Mouse (Mus musculus): Measurements from ENCODE around the gene Mturn. TPM values are rescaled to one million over a fixed set of nuclear protein-coding genes. Genes with fewer than 3 reads are reported as not detected.
A peak's percentile ranks its signal among the peaks of the same experiment; 100 is the strongest.

Gene Mturn
- polyA plus RNA-seq, 1 experiment from 2014 or later, result 7.0 TPM

GRCm38 (mm10) chr6:54689686-54690085, 8.3 kb downstream of the Mturn start:
- ATAC-seq (ENCODE audit: insufficient number of reproducible peaks, low FRiP score, low TSS enrichment, low read depth), result no peak
- Histone ChIP-seq H3K9me3 (ENCODE audit: control insufficient read depth, low read length) (no peaks in the 10 kb centered on the region), H3K4me2 (ENCODE audit: low read depth, severe bottlenecking) (no peak overlapping the region), H3K9ac (ENCODE audit: low read length) (no peak overlapping the region), H3K27me3 (ENCODE audit: control insufficient read depth, insufficient read depth, low read length) (no peaks in the 10 kb centered on the region), H3K4me3 (ENCODE audit: low read depth, low read length) (no peak overlapping the region), H3K27ac (replicated peaks; ENCODE audit: low read depth, low read length) (no peak overlapping the region), H3K4me1 (ENCODE audit: control insufficient read depth, insufficient read depth, low read length) (no peaks in the 10 kb centered on the region), H3K36me3 (ENCODE audit: control insufficient read depth, insufficient read depth, low read length) (no peaks in the 10 kb centered on the region)
- WGBS, result 88% methylated on average over 7 of the region's 7 CpGs
- DNase-seq (ENCODE audit: low spot score), result no peak

- no peaks in the 10 kb centered on the region for H3K27me3 ChIP-seq (ENCODE audit: control insufficient read depth, insufficient read depth, low read length)
- 81% methylated on average over 13 of the region's 13 CpGs for WGBS
- H3K4me3 ChIP-seq (ENCODE audit: low read depth, low read length), result no peak overlapping the region
- no peaks in the 10 kb centered on the region for H3K36me3 ChIP-seq (ENCODE audit: control insufficient read depth, insufficient read depth, low read length)
- H3K9me3 ChIP-seq (ENCODE audit: control insufficient read depth, low read length), result no peaks in the 10 kb centered on the region
- H3K4me1 ChIP-seq (ENCODE audit: control insufficient read depth, insufficient read depth, low read length), result no peaks in the 10 kb centered on the region
- no peak overlapping the region for H3K9ac ChIP-seq (ENCODE audit: low read length)
- DNase-seq (ENCODE audit: low spot score) (no peak), ATAC-seq (ENCODE audit: insufficient number of reproducible peaks, low FRiP score, low TSS enrichment, low read depth) (no peak)
- H3K27ac ChIP-seq (replicated peaks; ENCODE audit: low read depth, low read length), result no peak overlapping the region
- H3K4me2 ChIP-seq (ENCODE audit: low read depth, severe bottlenecking), result no peak overlapping the region
These were observed 9.4 kb downstream of the Mturn start for GRCm38 (mm10) chr6:54690838-54691237.

- no peak overlapping the region for H3K27ac ChIP-seq (replicated peaks; ENCODE audit: low read depth, low read length)
- H3K4me3 ChIP-seq (ENCODE audit: low read depth, low read length), result no peak overlapping the region
- H3K27me3 ChIP-seq (ENCODE audit: control insufficient read depth, insufficient read depth, low read length), result no peaks in the 10 kb centered on the region
- no peaks in the 10 kb centered on the region for H3K9me3 ChIP-seq (ENCODE audit: control insufficient read depth, low read length)
- no peak overlapping the region for H3K9ac ChIP-seq (ENCODE audit: low read length)
- WGBS, result 84% methylated on average over 14 of the region's 14 CpGs
- H3K36me3 ChIP-seq (ENCODE audit: control insufficient read depth, insufficient read depth, low read length), result no peaks in the 10 kb centered on the region
- H3K4me1 ChIP-seq (ENCODE audit: control insufficient read depth, insufficient read depth, low read length), result no peaks in the 10 kb centered on the region
- ATAC-seq (ENCODE audit: insufficient number of reproducible peaks, low FRiP score, low TSS enrichment, low read depth) (no peak), DNase-seq (ENCODE audit: low spot score) (no peak)
- H3K4me2 ChIP-seq (ENCODE audit: low read depth, severe bottlenecking), result no peak overlapping the region
These were observed 10.1 kb downstream of the Mturn start for GRCm38 (mm10) chr6:54691368-54692116.

GRCm38 (mm10) chr6:54692201-54692600, 10.8 kb downstream of the Mturn start:
- ATAC-seq (ENCODE audit: insufficient number of reproducible peaks, low FRiP score, low TSS enrichment, low read depth) (no peak), DNase-seq (ENCODE audit: low spot score) (no peak)
- whole genome bisulfite sequencing, result 62% methylated on average over 1 of the region's 1 CpGs
- H3K36me3 ChIP-seq (ENCODE audit: control insufficient read depth, insufficient read depth, low read length), result no peaks in the 10 kb centered on the region
- no peak overlapping the region for H3K27ac ChIP-seq (replicated peaks; ENCODE audit: low read depth, low read length)
- H3K9ac ChIP-seq (ENCODE audit: low read length), result no peak overlapping the region
- H3K4me2 ChIP-seq (ENCODE audit: low read depth, severe bottlenecking), result no peak overlapping the region
- no peak overlapping the region for H3K4me3 ChIP-seq (ENCODE audit: low read depth, low read length)
- no peaks in the 10 kb centered on the region for H3K27me3 ChIP-seq (ENCODE audit: control insufficient read depth, insufficient read depth, low read length)
- no peaks in the 10 kb centered on the region for H3K9me3 ChIP-seq (ENCODE audit: control insufficient read depth, low read length)
- no peaks in the 10 kb centered on the region for H3K4me1 ChIP-seq (ENCODE audit: control insufficient read depth, insufficient read depth, low read length)

- Histone ChIP-seq H3K4me2 (ENCODE audit: low read depth, severe bottlenecking) (no peak overlapping the region), H3K36me3 (ENCODE audit: control insufficient read depth, insufficient read depth, low read length) (no peaks in the 10 kb centered on the region), H3K9me3 (ENCODE audit: control insufficient read depth, low read length) (no peaks in the 10 kb centered on the region), H3K27ac (replicated peaks; ENCODE audit: low read depth, low read length) (no peak overlapping the region), H3K4me1 (ENCODE audit: control insufficient read depth, insufficient read depth, low read length) (no peaks in the 10 kb centered on the region), H3K27me3 (ENCODE audit: control insufficient read depth, insufficient read depth, low read length) (no peaks in the 10 kb centered on the region), H3K9ac (ENCODE audit: low read length) (no peak overlapping the region), H3K4me3 (ENCODE audit: low read depth, low read length) (no peak overlapping the region)
- 91% methylated on average over 6 of the region's 6 CpGs for WGBS
- ATAC-seq (ENCODE audit: insufficient number of reproducible peaks, low FRiP score, low TSS enrichment, low read depth), result no peak
- no peak for DNase-seq (ENCODE audit: low spot score)
These were observed 11.9 kb downstream of the Mturn start for GRCm38 (mm10) chr6:54693286-54693685.

- H3K9me3 ChIP-seq (ENCODE audit: control insufficient read depth, low read length), result no peaks in the 10 kb centered on the region
- peak; percentile 41 for DNase-seq (ENCODE audit: low spot score)
- H3K27me3 ChIP-seq (ENCODE audit: control insufficient read depth, insufficient read depth, low read length), result 0 out of 2 replicates have a peak, but pooled peaks cover 2% of the 10 kb centered on the region
- peak overlapping the region; percentile 32 for H3K4me3 ChIP-seq (ENCODE audit: low read depth, low read length)
- 7% methylated on average over 24 of the region's 24 CpGs for WGBS
- ATAC-seq (ENCODE audit: insufficient number of reproducible peaks, low FRiP score, low TSS enrichment, low read depth), result no peak
- peak overlapping the region; percentile 43; the same call in 1 of the 2 replicates for H3K9ac ChIP-seq (ENCODE audit: low read length)
- H3K4me1 ChIP-seq (ENCODE audit: control insufficient read depth, insufficient read depth, low read length), result peaks cover 16% of the 10 kb centered on the region; the same call in 1 of the 2 replicates
- H3K36me3 ChIP-seq (ENCODE audit: control insufficient read depth, insufficient read depth, low read length), result no peaks in the 10 kb centered on the region
- H3K4me2 ChIP-seq (ENCODE audit: low read depth, severe bottlenecking), result peak overlapping the region; percentile 86
- no peak overlapping the region for H3K27ac ChIP-seq (replicated peaks; ENCODE audit: low read depth, low read length)
These were observed 17.5 kb downstream of the Mturn start for GRCm38 (mm10) chr6:54698691-54699476.

- H3K4me3 ChIP-seq (ENCODE audit: low read depth, low read length), result peak overlapping the region; percentile 32
- peak overlapping the region; percentile 43; the same call in 1 of the 2 replicates for H3K9ac ChIP-seq (ENCODE audit: low read length)
- 7% methylated on average over 19 of the region's 19 CpGs for WGBS
- H3K27me3 ChIP-seq (ENCODE audit: control insufficient read depth, insufficient read depth, low read length), result 0 out of 2 replicates have a peak, but pooled peaks cover 2% of the 10 kb centered on the region
- H3K36me3 ChIP-seq (ENCODE audit: control insufficient read depth, insufficient read depth, low read length), result no peaks in the 10 kb centered on the region
- H3K4me1 ChIP-seq (ENCODE audit: control insufficient read depth, insufficient read depth, low read length), result peaks cover 16% of the 10 kb centered on the region; the same call in 1 of the 2 replicates
- H3K9me3 ChIP-seq (ENCODE audit: control insufficient read depth, low read length), result no peaks in the 10 kb centered on the region
- ATAC-seq (ENCODE audit: insufficient number of reproducible peaks, low FRiP score, low TSS enrichment, low read depth), result peak; percentile 68; the same call in 1 of the 2 replicates
- no peak overlapping the region for H3K27ac ChIP-seq (replicated peaks; ENCODE audit: low read depth, low read length)
- H3K4me2 ChIP-seq (ENCODE audit: low read depth, severe bottlenecking), result peak overlapping the region; percentile 86
- DNase-seq (ENCODE audit: low spot score), result peak; percentile 80
These were observed 18.1 kb downstream of the Mturn start for GRCm38 (mm10) chr6:54699477-54700056.

- Histone ChIP-seq H3K4me2 (ENCODE audit: low read depth, severe bottlenecking) (no peak overlapping the region), H3K4me3 (ENCODE audit: low read depth, low read length) (no peak overlapping the region), H3K9ac (ENCODE audit: low read length) (no peak overlapping the region), H3K4me1 (ENCODE audit: control insufficient read depth, insufficient read depth, low read length) (peaks cover 20% of the 10 kb centered on the region; the same call in 1 of the 2 replicates), H3K36me3 (ENCODE audit: control insufficient read depth, insufficient read depth, low read length) (no peaks in the 10 kb centered on the region), H3K9me3 (ENCODE audit: control insufficient read depth, low read length) (no peaks in the 10 kb centered on the region), H3K27ac (replicated peaks; ENCODE audit: low read depth, low read length) (no peak overlapping the region), H3K27me3 (ENCODE audit: control insufficient read depth, insufficient read depth, low read length) (0 out of 2 replicates have a peak, but pooled peaks cover 2% of the 10 kb centered on the region)
- 90% methylated on average over 2 of the region's 2 CpGs for WGBS
- DNase-seq (ENCODE audit: low spot score) (no peak), ATAC-seq (ENCODE audit: insufficient number of reproducible peaks, low FRiP score, low TSS enrichment, low read depth) (no peak)
These were observed 19.1 kb downstream of the Mturn start for GRCm38 (mm10) chr6:54700516-54700915.
